Mouse (Mus musculus) C2C12 (cell line): Measurements from ENCODE around the gene Ptpn13. TPM values are rescaled to one million over a fixed set of nuclear protein-coding genes. Genes with fewer than 3 reads are reported as not detected.

ENCODE experiments used
- H3K27me3 ChIP-seq: one replicate; pipeline ENCODE4 v1.6.1; 2011; ENCODE audit not compliant: control insufficient read depth, insufficient read depth, insufficient read length
- H3K36me3 ChIP-seq: one replicate; pipeline ENCODE4 v1.6.1; 2011; ENCODE audit not compliant: control insufficient read depth, insufficient read depth
- H3K4me3 ChIP-seq: one replicate; pipeline ENCODE4 v1.5.1; 2011; ENCODE audit warnings: mild to moderate bottlenecking, control low read depth; ENCODE audit not compliant: poor library complexity, insufficient read depth, severe bottlenecking
- H3K79me2 ChIP-seq: one replicate; pipeline ENCODE4 v1.6.1; 2011; ENCODE audit not compliant: control insufficient read depth, insufficient read depth
- H3K79me3 ChIP-seq: one replicate; pipeline ENCODE4 v1.6.1; 2011; ENCODE audit warnings: low read depth, control low read depth
- H3ac ChIP-seq: one replicate; pipeline ENCODE3; 2011; ENCODE audit warnings: low read depth; ENCODE audit not compliant: control insufficient read depth, insufficient read length
- CEBPB ChIP-seq: IDR thresholded peaks from one replicate; pipeline ENCODE4 v1.6.1; 2011; ENCODE audit warnings: low read depth, mild to moderate bottlenecking, control low read depth, moderate library complexity
- CTCF ChIP-seq: IDR thresholded peaks from one replicate; pipeline ENCODE4 v1.5.1; 2011; ENCODE audit not compliant: control insufficient read depth, insufficient read depth, insufficient read length
- FOSL1 ChIP-seq: IDR thresholded peaks from one replicate; pipeline ENCODE4 v1.8.0; 2011; ENCODE audit warnings: mild to moderate bottlenecking, low read length; ENCODE audit not compliant: poor library complexity, insufficient read depth, severe bottlenecking
- MAX ChIP-seq: IDR thresholded peaks from one replicate; pipeline ENCODE4 v1.6.1; 2011; ENCODE audit warnings: mild to moderate bottlenecking, control low read depth
- MYOD1 ChIP-seq: IDR thresholded peaks from one replicate; pipeline ENCODE4 v1.6.1; 2011; ENCODE audit warnings: low read depth; ENCODE audit not compliant: control insufficient read depth, insufficient read length
- MYOG ChIP-seq: IDR thresholded peaks from one replicate; pipeline ENCODE4 v1.6.1; 2011; ENCODE audit not compliant: control insufficient read depth, insufficient read length; ENCODE audit errors: extremely low read depth
- USF1 ChIP-seq: IDR thresholded peaks from one replicate; pipeline ENCODE4 v1.6.1; 2011; ENCODE audit warnings: low read depth, mild to moderate bottlenecking, control low read depth, moderate library complexity
- polyA plus RNA-seq: library from polyadenylated mRNA; unstranded; fragments of >200 nt; fragmentation: generic; extraction: Trizol; gene quantifications from one replicate; pipeline ENCODE4 v1.2.1, GENCODE M21; 2012; ENCODE audit warnings: missing spikeins

The Ptpn13 gene
- polyA plus RNA-seq, 1 experiment = 1.8 TPM

GRCm38 (mm10) chr5:103481222-103481621 is 56.2 kb downstream of the Ptpn13 start:
- no peak for TF ChIP-seq USF1
- no peak for TF ChIP-seq MYOD1
- TF ChIP-seq MAX = no peak
- TF ChIP-seq CEBPB = no peak
- no peak for TF ChIP-seq FOSL1
- TF ChIP-seq CTCF = no peak
- no peak for TF ChIP-seq MYOG
- Histone ChIP-seq H3K79me2 (no peaks in the 10 kb centered on the region), H3K36me3 (no peaks in the 10 kb centered on the region), H3ac (no peak overlapping the region), H3K79me3 (no peaks in the 10 kb centered on the region), H3K27me3 (no peaks in the 10 kb centered on the region), H3K4me3 (no peak overlapping the region)

- no peaks in the 10 kb centered on the region for H3K79me3 ChIP-seq
- TF ChIP-seq MYOD1 (no peak), MAX (no peak), MYOG (no peak), FOSL1 (no peak), CEBPB (no peak), CTCF (no peak), USF1 (no peak)
Measured at GRCm38 (mm10) chr5:103487001-103487400, 62.0 kb downstream of the Ptpn13 start.

GRCm38 (mm10) chr5:103490964-103491363 is 66.0 kb downstream of the Ptpn13 start:
- TF ChIP-seq MYOG (no peak), CTCF (no peak), CEBPB (no peak), USF1 (no peak), FOSL1 (no peak), MYOD1 (no peak), MAX (no peak)
- Histone ChIP-seq H3K36me3 (no peaks in the 10 kb centered on the region), H3ac (no peak overlapping the region), H3K79me3 (no peaks in the 10 kb centered on the region), H3K79me2 (no peaks in the 10 kb centered on the region), H3K4me3 (no peak overlapping the region), H3K27me3 (no peaks in the 10 kb centered on the region)

More at GRCm38 (mm10) chr5:103487001-103487400, 62.0 kb downstream of the Ptpn13 start:
- Histone ChIP-seq H3K36me3 (no peaks in the 10 kb centered on the region), H3K79me2 (no peaks in the 10 kb centered on the region), H3ac (no peak overlapping the region), H3K27me3 (no peaks in the 10 kb centered on the region), H3K4me3 (no peak overlapping the region)

GRCm38 (mm10) chr5:103491788-103492187 is 66.8 kb downstream of the Ptpn13 start:
- Histone ChIP-seq H3K36me3 (no peaks in the 10 kb centered on the region), H3K4me3 (no peak overlapping the region), H3ac (no peak overlapping the region), H3K79me2 (no peaks in the 10 kb centered on the region), H3K79me3 (no peaks in the 10 kb centered on the region), H3K27me3 (no peaks in the 10 kb centered on the region)
- TF ChIP-seq USF1 (no peak), MYOD1 (no peak), MYOG (no peak), CEBPB (no peak), CTCF (no peak), MAX (no peak)

GRCm38 (mm10) chr5:103497061-103497460 is 72.1 kb downstream of the Ptpn13 start:
- H3K79me2 ChIP-seq = no peaks in the 10 kb centered on the region
- no peaks in the 10 kb centered on the region for H3K36me3 ChIP-seq
- no peak overlapping the region for H3ac ChIP-seq
- TF ChIP-seq MYOG (no peak), CEBPB (no peak), MAX (no peak), FOSL1 (no peak), CTCF (no peak), MYOD1 (no peak), USF1 (no peak)
- no peaks in the 10 kb centered on the region for H3K27me3 ChIP-seq
- no peak overlapping the region for H3K4me3 ChIP-seq
- H3K79me3 ChIP-seq = no peaks in the 10 kb centered on the region

- TF ChIP-seq MAX (no peak), CTCF (no peak), CEBPB (no peak), USF1 (no peak)
Measured at GRCm38 (mm10) chr5:103497480-103497879, 72.5 kb downstream of the Ptpn13 start.

More at GRCm38 (mm10) chr5:103497480-103497879, 72.5 kb downstream of the Ptpn13 start:
- H3K4me3 ChIP-seq = no peak overlapping the region
- no peaks in the 10 kb centered on the region for H3K79me2 ChIP-seq
- H3K79me3 ChIP-seq = no peaks in the 10 kb centered on the region
- no peaks in the 10 kb centered on the region for H3K36me3 ChIP-seq
- H3K27me3 ChIP-seq = no peaks in the 10 kb centered on the region
- H3ac ChIP-seq = no peak overlapping the region
